Mouse (Mus musculus): ENCODE data around the gene Ripor2. TPM values are rescaled to one million over a fixed set of nuclear protein-coding genes. Genes with fewer than 3 reads are reported as not detected.

Gene Ripor2
- polyA plus RNA-seq, 1 experiment = 0.03 TPM

DNA sequence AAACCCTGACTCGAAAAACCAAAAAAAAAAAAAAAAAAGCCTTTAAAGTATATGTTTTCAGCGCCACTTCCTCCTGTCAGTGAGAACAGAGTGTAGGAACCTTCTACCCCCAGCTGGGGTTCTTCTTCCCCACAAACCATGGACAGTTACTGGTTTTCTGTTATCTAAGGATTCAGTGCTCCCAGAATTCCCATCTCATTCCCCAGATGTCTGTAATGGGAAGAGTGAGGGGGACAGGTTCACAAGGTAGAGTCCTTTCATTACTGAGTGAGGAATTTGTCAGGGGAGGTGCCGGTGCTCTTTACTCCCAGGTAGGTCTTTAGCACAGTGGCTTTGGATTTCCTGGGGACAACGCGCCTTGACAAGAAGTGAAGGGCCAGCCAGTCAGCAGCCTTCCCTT is 20.6 kb upstream of the Ripor2 start:
- no peak for TF ChIP-seq TAL1 (IDR thresholded peaks at IDR 0.05; ENCODE audit: low read length)
- no peak for TF ChIP-seq GATA1 (IDR thresholded peaks at IDR 0.05; ENCODE audit: low read length)
- H3K36me3 ChIP-seq (ENCODE audit: control insufficient read depth) = no peaks in the 10 kb centered on the region
- no peaks in the 10 kb centered on the region for H3K27me3 ChIP-seq (ENCODE audit: control insufficient read depth)
- H3K4me3 ChIP-seq (replicated peaks) = no peak overlapping the region
- peaks cover 13% of the 10 kb centered on the region for H3K4me1 ChIP-seq (ENCODE audit: control insufficient read depth)
- H3K9me3 ChIP-seq (ENCODE audit: control insufficient read depth, low read length) = no peaks in the 10 kb centered on the region

DNA sequence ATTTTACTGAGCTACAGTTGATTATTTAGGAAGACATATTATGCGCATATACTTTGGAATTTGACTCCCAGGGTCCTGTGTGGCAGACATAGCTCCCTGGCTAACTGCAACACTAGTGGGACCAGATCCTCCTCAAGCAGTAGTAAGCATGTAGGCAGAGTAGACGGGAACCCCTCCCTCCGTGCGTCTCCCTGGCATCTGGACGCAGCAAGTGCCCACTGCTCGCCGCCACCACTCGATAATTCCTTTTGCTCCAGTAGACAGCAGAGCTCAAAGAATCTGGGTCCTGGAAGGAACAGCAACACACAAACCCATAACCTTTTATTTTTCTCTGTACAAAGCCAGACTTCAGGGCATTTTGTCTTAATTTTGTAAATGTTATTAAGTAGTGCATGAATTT is 17.3 kb upstream of the Ripor2 start:
- no peak overlapping the region for H3K4me3 ChIP-seq (replicated peaks)

DNA sequence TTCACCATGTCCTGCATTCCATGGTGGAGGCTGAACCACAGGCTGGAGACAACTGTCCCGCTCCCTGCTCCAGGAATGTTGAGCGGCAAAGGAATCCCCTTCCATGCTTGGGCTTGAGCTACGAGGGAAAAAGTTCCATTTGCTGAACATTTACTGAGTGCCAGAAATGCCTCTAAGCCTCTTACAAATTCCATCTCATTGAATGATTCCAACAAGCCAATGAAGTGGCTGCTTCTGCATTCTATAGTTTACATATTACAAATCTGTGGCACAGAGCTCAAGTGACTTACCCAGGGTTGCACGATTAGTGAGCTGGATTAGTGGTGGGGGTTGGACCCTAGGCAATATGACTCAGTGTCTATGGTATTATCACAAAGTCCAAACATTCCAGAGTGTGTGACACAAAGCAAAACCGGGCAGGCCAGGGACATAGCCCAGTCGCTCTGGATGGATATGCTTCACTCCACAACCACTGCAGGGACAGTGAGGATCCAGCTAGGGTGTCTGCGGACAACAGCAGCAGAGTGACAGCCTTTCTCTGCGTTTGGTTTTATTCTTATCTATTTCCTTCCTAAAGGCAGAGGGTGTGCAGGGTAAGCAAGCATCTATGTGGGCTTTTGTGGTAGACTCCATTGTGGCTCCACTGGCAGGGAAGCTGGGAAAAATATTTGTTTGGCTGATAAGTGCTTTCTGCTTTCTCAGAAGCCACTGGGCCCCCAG is 16.6 kb upstream of the Ripor2 start:
- Histone ChIP-seq H3K4me1 (ENCODE audit: control insufficient read depth) (peaks cover 12% of the 10 kb centered on the region), H3K4me3 (replicated peaks) (no peak overlapping the region), H3K27me3 (ENCODE audit: control insufficient read depth) (no peaks in the 10 kb centered on the region), H3K36me3 (ENCODE audit: control insufficient read depth) (no peaks in the 10 kb centered on the region), H3K9me3 (ENCODE audit: control insufficient read depth, low read length) (no peaks in the 10 kb centered on the region)
- TF ChIP-seq GATA1 (IDR thresholded peaks at IDR 0.05; ENCODE audit: low read length) (no peak), TAL1 (IDR thresholded peaks at IDR 0.05; ENCODE audit: low read length) (no peak)

More for the DNA sequence above, 17.3 kb upstream of the Ripor2 start:
- Histone ChIP-seq H3K4me1 (ENCODE audit: control insufficient read depth) (peaks cover 11% of the 10 kb centered on the region), H3K27me3 (ENCODE audit: control insufficient read depth) (no peaks in the 10 kb centered on the region), H3K36me3 (ENCODE audit: control insufficient read depth) (no peaks in the 10 kb centered on the region), H3K9me3 (ENCODE audit: control insufficient read depth, low read length) (no peaks in the 10 kb centered on the region)
- TF ChIP-seq GATA1 (IDR thresholded peaks at IDR 0.05; ENCODE audit: low read length) = no peak

DNA sequence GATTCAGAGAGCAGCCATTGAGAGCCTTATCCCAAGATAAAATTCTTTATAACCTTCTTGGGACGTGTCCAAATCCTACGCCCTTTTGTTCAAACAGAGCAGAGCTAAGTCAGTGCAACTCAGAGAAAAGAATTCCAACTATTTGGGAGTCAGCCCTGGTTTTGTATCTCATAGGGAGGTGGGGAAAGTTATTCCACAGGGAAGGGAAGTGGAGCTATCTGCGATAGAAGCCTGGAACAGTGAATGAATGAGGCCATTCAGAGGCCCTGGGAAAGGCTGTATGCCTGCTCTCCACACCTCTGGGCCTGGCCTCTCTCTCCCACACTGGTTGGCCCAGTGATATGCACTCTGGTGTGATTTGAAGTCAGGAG is 16.1 kb upstream of the Ripor2 start:
- Histone ChIP-seq H3K36me3 (ENCODE audit: control insufficient read depth) (no peaks in the 10 kb centered on the region), H3K9me3 (ENCODE audit: control insufficient read depth, low read length) (no peaks in the 10 kb centered on the region), H3K4me1 (ENCODE audit: control insufficient read depth) (peaks cover 12% of the 10 kb centered on the region), H3K4me3 (replicated peaks) (no peak overlapping the region), H3K27me3 (ENCODE audit: control insufficient read depth) (no peaks in the 10 kb centered on the region)
- no peak for TF ChIP-seq GATA1 (IDR thresholded peaks at IDR 0.05; ENCODE audit: low read length)
- TF ChIP-seq TAL1 (IDR thresholded peaks at IDR 0.05; ENCODE audit: low read length) = no peak

DNA sequence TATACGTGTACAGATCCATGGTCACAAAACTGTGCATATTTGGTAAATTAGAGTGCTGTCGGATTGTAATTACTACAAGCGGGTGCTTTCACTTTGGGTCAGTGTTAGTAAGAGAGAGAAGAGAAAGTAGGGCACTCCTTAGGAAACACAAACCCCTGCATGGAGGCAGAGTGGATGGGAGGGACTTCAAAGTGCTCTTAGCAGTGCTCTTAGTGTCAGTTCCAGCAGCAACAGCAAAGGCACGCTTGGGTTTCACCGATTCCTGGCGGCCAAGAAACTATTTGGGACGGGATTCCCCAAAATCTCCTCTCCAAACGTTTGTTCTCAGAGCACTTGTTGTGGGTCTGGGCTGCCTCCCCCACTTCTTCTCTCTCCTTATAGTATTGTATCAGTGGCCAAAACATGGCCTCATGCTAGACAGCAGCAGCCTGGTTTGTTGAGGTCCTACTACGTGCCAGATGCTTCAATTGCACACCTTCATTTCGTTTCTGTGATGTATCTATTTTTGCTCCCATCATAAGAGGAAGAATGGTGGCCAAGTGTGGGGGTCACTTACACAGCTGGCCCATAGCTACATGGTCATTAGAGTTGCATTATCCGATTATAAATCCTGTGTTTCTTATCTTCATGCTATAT is 14.7 kb upstream of the Ripor2 start:
- no peak overlapping the region for H3K4me3 ChIP-seq (replicated peaks)
- H3K9me3 ChIP-seq (ENCODE audit: control insufficient read depth, low read length) = no peaks in the 10 kb centered on the region
- peaks cover 12% of the 10 kb centered on the region for H3K4me1 ChIP-seq (ENCODE audit: control insufficient read depth)
- TF ChIP-seq TAL1 (IDR thresholded peaks at IDR 0.05; ENCODE audit: low read length) = no peak
- no peak for TF ChIP-seq GATA1 (IDR thresholded peaks at IDR 0.05; ENCODE audit: low read length)
- H3K36me3 ChIP-seq (ENCODE audit: control insufficient read depth) = no peaks in the 10 kb centered on the region
- no peaks in the 10 kb centered on the region for H3K27me3 ChIP-seq (ENCODE audit: control insufficient read depth)

DNA sequence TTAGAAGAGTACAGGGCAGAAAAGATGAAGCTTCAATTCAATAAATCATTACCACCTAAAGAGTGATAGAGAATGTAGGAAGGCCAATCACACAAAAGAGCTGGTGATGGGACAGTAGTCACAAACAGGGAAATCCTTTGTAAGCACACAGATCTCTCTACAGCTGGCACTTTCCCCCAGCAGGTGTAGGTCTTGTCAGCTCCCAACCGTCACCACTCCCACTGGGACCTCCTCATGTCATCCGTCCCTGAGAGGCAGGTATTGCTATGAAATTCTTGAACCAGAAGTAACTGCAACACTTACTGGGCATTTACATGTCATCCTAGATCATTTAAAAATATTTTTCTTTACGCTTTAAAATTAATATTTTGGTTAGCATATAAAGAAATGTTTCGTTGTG is 12.9 kb upstream of the Ripor2 start:
- TF ChIP-seq TAL1 (IDR thresholded peaks at IDR 0.05; ENCODE audit: low read length) (no peak), GATA1 (IDR thresholded peaks at IDR 0.05; ENCODE audit: low read length) (no peak)
- H3K4me3 ChIP-seq (replicated peaks) = no peak overlapping the region
- no peaks in the 10 kb centered on the region for H3K27me3 ChIP-seq (ENCODE audit: control insufficient read depth)
- no peaks in the 10 kb centered on the region for H3K9me3 ChIP-seq (ENCODE audit: control insufficient read depth, low read length)
- H3K36me3 ChIP-seq (ENCODE audit: control insufficient read depth) = no peaks in the 10 kb centered on the region
- peaks cover 12% of the 10 kb centered on the region for H3K4me1 ChIP-seq (ENCODE audit: control insufficient read depth)

DNA sequence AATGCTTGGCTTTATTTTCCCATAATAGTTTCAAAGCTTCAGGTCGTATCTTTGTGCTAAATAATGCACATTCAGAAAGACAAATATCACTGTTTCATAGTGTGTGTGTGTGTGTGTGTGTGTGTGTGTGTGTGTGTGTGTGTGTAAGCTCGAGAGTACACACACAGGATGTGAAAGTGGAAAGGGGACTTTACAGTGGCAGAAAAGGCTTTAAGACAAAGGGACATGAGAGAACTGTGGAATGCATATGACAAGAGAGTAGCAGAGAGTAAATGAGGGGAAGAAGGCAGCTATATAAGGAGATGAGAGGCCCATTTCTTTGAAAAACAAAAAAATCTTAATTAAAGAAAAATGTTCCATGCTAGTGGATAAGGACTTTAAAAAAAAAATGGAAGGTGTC is 11.3 kb upstream of the Ripor2 start:
- no peaks in the 10 kb centered on the region for H3K36me3 ChIP-seq (ENCODE audit: control insufficient read depth)
- H3K9me3 ChIP-seq (ENCODE audit: control insufficient read depth, low read length) = no peaks in the 10 kb centered on the region
- H3K4me1 ChIP-seq (ENCODE audit: control insufficient read depth) = peaks cover 19% of the 10 kb centered on the region
- no peak for TF ChIP-seq TAL1 (IDR thresholded peaks at IDR 0.05; ENCODE audit: low read length)
- TF ChIP-seq GATA1 (IDR thresholded peaks at IDR 0.05; ENCODE audit: low read length) = no peak
- no peak overlapping the region for H3K4me3 ChIP-seq (replicated peaks)
- no peaks in the 10 kb centered on the region for H3K27me3 ChIP-seq (ENCODE audit: control insufficient read depth)

DNA sequence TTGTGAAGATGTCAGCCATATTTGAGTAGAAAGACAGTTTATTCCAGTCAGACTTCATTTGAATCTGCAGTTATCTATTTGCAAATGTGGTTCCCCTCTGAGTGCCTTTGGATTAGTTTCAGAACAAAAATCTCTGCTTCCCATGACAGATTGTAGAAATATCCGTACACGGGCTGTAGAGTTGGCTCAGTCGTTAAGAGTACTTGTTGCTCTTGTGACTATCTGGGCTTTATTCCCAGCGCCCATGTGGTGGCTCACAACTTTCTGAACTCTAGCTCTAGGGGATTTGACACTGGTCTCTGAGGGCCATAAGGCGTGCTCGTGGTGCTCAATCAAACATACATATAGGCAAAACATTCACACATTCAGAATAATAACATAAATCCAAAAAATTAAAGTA is 10.1 kb upstream of the Ripor2 start:
- no peak for TF ChIP-seq TAL1 (IDR thresholded peaks at IDR 0.05; ENCODE audit: low read length)
- TF ChIP-seq GATA1 (IDR thresholded peaks at IDR 0.05; ENCODE audit: low read length) = no peak
- Histone ChIP-seq H3K4me1 (ENCODE audit: control insufficient read depth) (peaks cover 27% of the 10 kb centered on the region), H3K9me3 (ENCODE audit: control insufficient read depth, low read length) (no peaks in the 10 kb centered on the region), H3K4me3 (replicated peaks) (no peak overlapping the region), H3K36me3 (ENCODE audit: control insufficient read depth) (no peaks in the 10 kb centered on the region), H3K27me3 (ENCODE audit: control insufficient read depth) (no peaks in the 10 kb centered on the region)

DNA sequence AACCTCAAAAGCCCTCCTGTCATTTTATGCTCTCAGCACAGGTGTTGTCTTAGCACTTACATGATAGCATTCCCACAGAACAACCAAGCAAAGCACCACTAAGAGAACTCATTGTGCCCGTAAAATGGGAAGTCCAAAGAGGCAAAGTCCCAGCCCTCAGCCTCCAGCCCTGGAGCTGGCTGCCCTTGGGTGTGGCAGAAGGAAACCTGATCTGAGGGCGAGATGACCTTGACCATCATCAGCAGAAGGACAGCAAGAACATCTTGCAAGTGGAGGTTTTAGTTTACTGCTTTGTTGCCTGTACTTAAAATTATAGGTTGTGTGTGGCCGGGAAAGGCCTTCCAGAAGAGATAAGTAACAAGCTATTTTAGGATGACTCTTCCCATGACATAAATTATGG is 6.9 kb upstream of the Ripor2 start:
- Histone ChIP-seq H3K4me3 (replicated peaks) (no peak overlapping the region), H3K27me3 (ENCODE audit: control insufficient read depth) (no peaks in the 10 kb centered on the region), H3K4me1 (ENCODE audit: control insufficient read depth) (peaks cover 53% of the 10 kb centered on the region), H3K9me3 (ENCODE audit: control insufficient read depth, low read length) (no peaks in the 10 kb centered on the region), H3K36me3 (ENCODE audit: control insufficient read depth) (no peaks in the 10 kb centered on the region)
- TF ChIP-seq TAL1 (IDR thresholded peaks at IDR 0.05; ENCODE audit: low read length) (no peak), GATA1 (IDR thresholded peaks at IDR 0.05; ENCODE audit: low read length) (no peak)

All from erythroblast, embryonic 14.5 days (primary cell).